Mouse (Mus musculus) liver, adult 2 months (tissue): ENCODE data around the gene Gdpd4. TPM values are rescaled to one million over a fixed set of nuclear protein-coding genes. Genes with fewer than 3 reads are reported as not detected.

Source experiments
- DNase-seq: peaks from one replicate; pipeline ENCODE4 v3.0.0-alpha.2; 2011; ENCODE audit warnings: low read depth, low spot score; ENCODE audit errors: extremely low read depth
- H3K27ac ChIP-seq: fragments of 200-500 bp; replicated peaks from 2 replicates; pipeline ENCODE4 v1.5.1; 2012; ENCODE audit warnings: low read depth, mild to moderate bottlenecking, control low read depth, inconsistent platforms, low read length; ENCODE audit not compliant: insufficient read depth
- H3K27me3 ChIP-seq: fragments of 200-500 bp; 2 replicates; pipeline ENCODE4 v1.6.1; 2012; ENCODE audit warnings: mild to moderate bottlenecking, moderate library complexity, low read length, inconsistent platforms; ENCODE audit not compliant: control insufficient read depth, insufficient read depth
- H3K36me3 ChIP-seq: fragments of 200-500 bp; 2 replicates; pipeline ENCODE4 v1.6.1; 2012; ENCODE audit warnings: low read length, inconsistent platforms; ENCODE audit not compliant: control insufficient read depth, insufficient read depth
- H3K4me1 ChIP-seq: fragments of 200-500 bp; 2 replicates; pipeline ENCODE4 v1.6.1; 2011; ENCODE audit warnings: low read length; ENCODE audit not compliant: control insufficient read depth, insufficient read depth
- H3K4me3 ChIP-seq: fragments of 200-500 bp; 2 replicates; pipeline ENCODE4 v1.5.1; 2011; ENCODE audit warnings: low read depth, mild to moderate bottlenecking, control low read depth, low read length, moderate library complexity; ENCODE audit not compliant: insufficient read depth
- H3K79me2 ChIP-seq: fragments of 200-500 bp; 2 replicates; pipeline ENCODE4 v1.6.1; 2012; ENCODE audit warnings: inconsistent platforms, mild to moderate bottlenecking, low read length, moderate library complexity; ENCODE audit not compliant: control insufficient read depth, insufficient read depth
- H3K9ac ChIP-seq: fragments of 200-500 bp; 2 replicates; pipeline ENCODE4 v1.6.1; 2012; ENCODE audit warnings: low read depth, mild to moderate bottlenecking, control low read depth, inconsistent platforms, low read length
- CTCF ChIP-seq: fragments of 200-500 bp; IDR thresholded peaks from 2 replicates; pipeline ENCODE4 v1.5.1; 2011; ENCODE audit warnings: low read depth, low read length, control low read depth
- POLR2A ChIP-seq: fragments of 200-500 bp; IDR thresholded peaks from 2 replicates; pipeline ENCODE4 v1.6.1; 2011; ENCODE audit warnings: low read length, control low read depth; ENCODE audit not compliant: insufficient read depth; ENCODE audit errors: extremely low read depth
- WGBS: fragments of 180-500 bp; shearing (Covaris S2); methylation state at CpG from one replicate; pipeline ENCODE4 v1.1.7; 2018; 5-methylcytosine and 5-hydroxymethylcytosine counted together
- polyA plus RNA-seq: library from polyadenylated mRNA; depleted of rRNA; stranded (reverse); fragments of >200 nt; gene quantifications from 2 replicates; pipeline ENCODE4 v1.2.3, GENCODE M21; 2012; rRNA removed
- total RNA-seq: library from RNA; depleted of rRNA; stranded (reverse); fragments of >200 nt; gene quantifications from 2 replicates; pipeline ENCODE4 v1.2.3, GENCODE M21; 2014; rRNA removed

The Gdpd4 gene
- total and polyA plus RNA-seq, 2 experiments: not detected

DNA sequence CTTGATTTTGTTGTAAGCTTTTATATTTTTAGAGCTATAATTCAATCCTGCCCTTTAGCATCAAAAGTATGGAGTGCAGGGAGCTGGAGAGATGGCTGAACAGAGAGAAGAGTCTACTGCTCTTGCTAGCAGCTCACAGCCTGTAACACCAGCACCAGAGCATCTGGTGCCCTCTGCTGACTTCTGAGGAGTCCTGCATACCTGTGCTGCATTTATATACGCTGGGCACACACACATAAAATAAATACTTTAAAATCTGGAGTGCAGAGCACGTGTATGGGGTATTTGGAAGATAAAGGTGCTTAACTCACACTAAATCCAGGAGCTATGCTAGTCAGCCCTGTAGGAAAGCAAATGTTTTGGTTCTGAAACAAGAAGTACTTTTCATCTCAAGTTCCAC, 166.6 kb downstream of the Gdpd4 start:
- no peak for TF ChIP-seq POLR2A
- TF ChIP-seq CTCF: peak; percentile 62
- H3K27me3 ChIP-seq: no peaks in the 10 kb centered on the region
- H3K27ac ChIP-seq: no peak overlapping the region
- DNase-seq: no peak
- H3K4me3 ChIP-seq: no peak overlapping the region
- H3K79me2 ChIP-seq: no peaks in the 10 kb centered on the region
- H3K4me1 ChIP-seq: peaks cover 2% of the 10 kb centered on the region; the same call in 1 of the 2 replicates
- no peaks in the 10 kb centered on the region for H3K36me3 ChIP-seq
- 70% methylated on average over 2 of the region's 2 CpGs for WGBS
- H3K9ac ChIP-seq: no peak overlapping the region

DNA sequence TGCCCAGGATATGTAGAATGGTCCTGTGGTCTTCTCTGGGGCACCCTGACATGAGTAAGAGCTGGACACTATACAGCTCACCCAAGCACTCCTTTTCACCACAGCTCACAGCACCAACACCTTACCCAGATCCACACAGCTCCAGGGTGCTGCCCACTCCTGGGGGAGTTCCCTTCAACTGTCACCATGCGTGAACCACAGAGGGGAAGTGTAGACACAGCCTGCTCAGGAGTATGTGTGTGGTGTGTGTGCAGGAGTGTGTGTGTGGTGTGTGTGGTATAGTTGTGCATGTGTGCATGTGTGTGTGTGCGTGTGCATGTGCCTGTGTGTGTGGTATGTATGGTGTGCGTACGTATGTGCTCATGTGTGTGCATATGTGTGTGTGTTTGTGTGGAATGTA, 176.1 kb downstream of the Gdpd4 start:
- 98% methylated on average over 4 of the region's 4 CpGs for WGBS
- no peaks in the 10 kb centered on the region for H3K4me1 ChIP-seq
- H3K4me3 ChIP-seq: no peak overlapping the region
- no peaks in the 10 kb centered on the region for H3K79me2 ChIP-seq
- no peak overlapping the region for H3K27ac ChIP-seq
- no peak overlapping the region for H3K9ac ChIP-seq
- DNase-seq: no peak
- H3K36me3 ChIP-seq: no peaks in the 10 kb centered on the region
- no peak for TF ChIP-seq CTCF
- no peak for TF ChIP-seq POLR2A
- H3K27me3 ChIP-seq: no peaks in the 10 kb centered on the region

DNA sequence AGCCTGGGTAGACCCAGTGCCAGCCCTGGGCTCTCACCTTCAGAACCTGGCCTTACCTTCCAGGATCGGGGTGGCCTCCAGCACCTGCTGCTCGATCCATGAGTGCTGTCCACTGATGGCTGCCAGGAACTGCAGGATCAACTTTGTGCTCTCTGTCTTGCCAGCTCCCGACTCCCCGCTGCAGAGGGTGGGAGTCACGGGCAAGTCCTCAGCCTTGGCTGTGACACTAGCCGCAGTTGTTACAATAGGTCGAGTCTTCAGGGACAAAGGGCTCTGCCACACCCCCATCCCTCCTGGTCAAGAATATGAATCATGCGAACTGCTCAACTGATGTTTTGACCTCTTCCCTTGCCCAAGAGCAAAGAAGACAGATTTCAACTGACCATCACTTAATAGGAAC, 177.8 kb downstream of the Gdpd4 start:
- Histone ChIP-seq H3K79me2 (no peaks in the 10 kb centered on the region), H3K4me1 (no peaks in the 10 kb centered on the region), H3K9ac (no peak overlapping the region), H3K36me3 (no peaks in the 10 kb centered on the region), H3K27me3 (no peaks in the 10 kb centered on the region), H3K27ac (no peak overlapping the region), H3K4me3 (no peak overlapping the region)
- 98% methylated on average over 8 of the region's 8 CpGs for WGBS
- TF ChIP-seq CTCF (no peak), POLR2A (no peak)
- DNase-seq: no peak

Other genes starting within 250 kb of the Gdpd4 start
- 26.0 and 29.1 TPM in 2 replicates for gene Clns1a, start 223.3 kb upstream of the Gdpd4 start, total RNA-seq
- gene Clns1a, start 223.3 kb upstream of the Gdpd4 start, polyA plus RNA-seq: 17.1 and 21.6 TPM in 2 replicates
- gene Aqp11, start 181.7 kb upstream of the Gdpd4 start, total RNA-seq: 17.1 and 22.2 TPM in 2 replicates
- gene Aqp11, start 181.7 kb upstream of the Gdpd4 start, polyA plus RNA-seq: 36.8 and 40.2 TPM in 2 replicates
- 2.8 and 3.0 TPM in 2 replicates for gene Pak1, start 131.4 kb upstream of the Gdpd4 start, total RNA-seq
- 0.73 and 1.2 TPM in 2 replicates for gene Pak1, start 131.4 kb upstream of the Gdpd4 start, polyA plus RNA-seq
- gene Myo7a, start 199.6 kb downstream of the Gdpd4 start, total RNA-seq: 7.0 and 11.5 TPM in 2 replicates
- gene Myo7a, start 199.6 kb downstream of the Gdpd4 start, polyA plus RNA-seq: 8.2 and 11.0 TPM in 2 replicates
- 0.07 and 0.18 TPM in 2 replicates for gene Omp, start 225.5 kb downstream of the Gdpd4 start, total RNA-seq
- gene Omp, start 225.5 kb downstream of the Gdpd4 start, polyA plus RNA-seq: 0.12 and 0.22 TPM in 2 replicates